Mouse (Mus musculus): ENCODE results near the gene Cebpg.

DNA sequence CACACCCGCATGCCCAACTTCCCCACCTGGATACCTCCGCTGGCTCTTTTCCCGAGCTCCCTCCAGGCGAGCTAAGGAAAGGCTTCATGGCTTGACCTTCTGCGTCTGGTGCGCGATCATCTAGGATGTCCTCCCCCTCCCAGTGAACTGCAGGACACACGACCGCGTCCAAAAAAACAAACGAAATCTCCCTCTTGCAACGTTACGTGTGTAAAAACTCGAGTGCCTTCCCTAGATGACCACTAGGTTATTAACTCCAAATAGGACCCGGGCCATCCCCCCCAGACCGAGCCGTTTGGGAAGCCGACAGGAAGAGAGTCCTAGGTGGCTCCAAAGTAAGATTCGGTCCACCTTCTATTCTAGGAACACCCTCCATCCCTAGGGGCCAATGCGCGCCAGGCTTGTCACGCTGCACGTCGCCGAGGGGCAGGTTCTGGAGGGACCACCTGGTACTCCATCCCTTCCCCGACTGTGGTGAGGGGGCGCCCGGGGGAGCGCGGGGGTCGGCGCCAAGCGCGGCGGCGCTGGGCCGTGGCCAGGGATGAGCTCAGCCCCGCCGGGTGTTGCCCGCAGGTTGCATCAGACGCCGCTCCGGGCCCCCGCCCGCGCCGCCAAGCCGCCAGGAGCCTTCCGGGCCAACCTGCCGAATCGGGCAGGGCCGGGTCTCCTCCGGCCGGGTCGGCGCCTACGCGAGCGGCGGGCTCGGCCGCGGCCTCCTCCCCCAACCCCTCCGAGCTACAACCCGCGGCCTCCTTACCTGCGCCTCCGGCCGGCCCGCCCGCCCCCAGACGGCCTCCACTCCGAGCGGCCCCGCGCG lies 546 bp downstream of the Cebpg start:
- no peak for TF ChIP-seq CTCF (IDR thresholded peaks at IDR 0.05; ENCODE audit: extremely low read depth, insufficient read depth, low read length)
- peak; percentile 23; the same call in 1 of the 2 replicates for TF ChIP-seq POLR2A (IDR thresholded peaks at IDR 0.05; ENCODE audit: extremely low read depth, insufficient read depth, low read length)

Measured in cortical plate, adult 2 months (tissue).